Mouse (Mus musculus): ENCODE results near the gene Ctdspl.

- no peak for TF ChIP-seq POLR2A (IDR thresholded peaks at IDR 0.05; ENCODE audit: borderline replicate concordance, low read depth, low read length)
- TF ChIP-seq CTCF (IDR thresholded peaks at IDR 0.05; ENCODE audit: low read depth, low read length), result no peak
Measured at GRCm38 (mm10) chr9:119071786-119072185, 145.5 kb downstream of the Ctdspl start.
